Mouse (Mus musculus) kidney, postnatal 0 days (tissue): ENCODE data around the gene Csmd2. TPM values are rescaled to one million over a fixed set of nuclear protein-coding genes. Genes with fewer than 3 reads are reported as not detected.

Experiments used
- ATAC-seq: fragments of 200-750 bp; cut with Nextera tagmentation; replicated peaks from 2 replicates; pipeline ENCODE4 v1.8.0; 2017; ENCODE audit warnings: low read depth, moderate number of reproducible peaks, moderate TSS enrichment, moderate library complexity; ENCODE audit not compliant: low FRiP score
- DNase-seq: peaks from one replicate; pipeline ENCODE4 v3.0.0-alpha.2; 2016; ENCODE audit warnings: low spot score
- H3K27ac ChIP-seq: fragments of 300-500 bp; sonication (generic); 2 replicates; pipeline ENCODE4 v1.5.1; 2014; ENCODE audit warnings: mild to moderate bottlenecking
- H3K27me3 ChIP-seq: fragments of 300-500 bp; sonication (generic); 2 replicates; pipeline ENCODE4 v1.6.1; 2014; ENCODE audit warnings: low read length, mixed read lengths; ENCODE audit not compliant: insufficient read depth
- H3K36me3 ChIP-seq: fragments of 300-500 bp; sonication (generic); 2 replicates; pipeline ENCODE4 v1.6.1; 2014; ENCODE audit warnings: low read length, mixed read lengths; ENCODE audit not compliant: insufficient read depth
- H3K4me1 ChIP-seq: fragments of 300-500 bp; sonication (generic); replicated peaks from 2 replicates; pipeline ENCODE4 v1.6.1; 2014; ENCODE audit warnings: antibody characterized with exemption, low read length, mixed read lengths; ENCODE audit not compliant: insufficient read depth
- H3K4me2 ChIP-seq: fragments of 300-500 bp; sonication (generic); 2 replicates; pipeline ENCODE4 v1.6.1; 2014; ENCODE audit warnings: mild to moderate bottlenecking, low read length, moderate library complexity, mixed read lengths
- H3K4me3 ChIP-seq: fragments of 300-500 bp; sonication (generic); replicated peaks from 2 replicates; pipeline ENCODE4 v1.5.1; 2014; ENCODE audit warnings: low read depth, low read length
- H3K9ac ChIP-seq: fragments of 300-500 bp; sonication (generic); 2 replicates; pipeline ENCODE4 v1.6.1; 2014; ENCODE audit warnings: low read depth, low read length
- H3K9me3 ChIP-seq: fragments of 300-500 bp; sonication (generic); replicated peaks from 2 replicates; pipeline ENCODE4 v1.6.1; 2016; ENCODE audit warnings: low read length, inconsistent platforms, mixed read lengths
- CTCF ChIP-seq: IDR thresholded peaks from 2 replicates; pipeline ENCODE4 v1.5.1; 2016; ENCODE audit warnings: antibody characterized with exemption, low read depth, mild to moderate bottlenecking, moderate library complexity
- WGBS: fragments of 180-500 bp; shearing (Covaris S2); extraction: QIAGEN DNeasy Blood & Tissue Kit; methylation state at CpG from one replicate; pipeline ENCODE4 v1.1.7; 2014; 5-methylcytosine and 5-hydroxymethylcytosine counted together
- polyA plus RNA-seq: library from polyadenylated mRNA; unstranded; fragments of >200 nt; fragmentation: Nextera tagmentation; extraction: Ambion mirVana; gene quantifications from 2 replicates; pipeline ENCODE4 v1.2.1, GENCODE M21; 2015

The Csmd2 gene
- polyA plus RNA-seq, 1 experiment from 2014 or later = 0.05 TPM

DNA sequence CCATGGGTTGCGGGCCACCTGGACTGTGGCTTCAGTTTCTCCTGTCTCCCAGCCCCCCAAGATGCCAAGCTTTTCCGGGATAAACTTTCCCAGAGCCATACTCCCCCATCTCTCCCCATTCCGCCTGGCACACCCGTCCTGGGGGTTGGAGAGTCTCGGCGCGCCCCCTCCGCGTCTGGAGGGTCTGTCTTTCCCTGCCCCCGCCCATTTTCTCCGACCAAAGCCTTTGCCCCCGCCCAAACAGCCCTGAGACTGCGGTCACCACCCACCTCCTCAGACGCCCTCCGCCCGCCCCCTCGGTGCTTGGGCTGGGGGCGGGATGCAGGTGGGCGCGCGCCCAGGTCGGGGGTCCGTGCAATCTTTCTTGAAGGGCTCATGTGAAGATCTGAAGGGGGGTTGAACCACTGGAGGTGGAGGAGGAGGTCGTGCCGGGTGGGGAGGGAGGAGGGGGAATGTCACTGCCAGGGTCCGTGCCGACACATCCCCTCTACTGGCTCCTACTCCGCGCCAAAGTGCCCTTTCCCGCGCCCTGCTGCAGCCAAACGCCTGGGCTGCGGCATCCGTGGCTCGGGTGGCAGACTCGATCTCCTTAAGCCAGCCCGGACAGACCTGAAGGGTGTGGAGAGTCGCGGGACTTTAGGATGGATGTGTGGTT is 996 bp downstream of the Csmd2 start:
- Histone ChIP-seq H3K4me2 (peak overlapping the region; percentile 56; the same call in 1 of the 2 replicates), H3K4me1 (no peaks in the 10 kb centered on the region), H3K9me3 (no peaks in the 10 kb centered on the region), H3K27me3 (peaks cover 59% of the 10 kb centered on the region), H3K9ac (no peak overlapping the region), H3K36me3 (no peaks in the 10 kb centered on the region), H3K27ac (no peak overlapping the region), H3K4me3 (peak overlapping the region; percentile 29)
- ATAC-seq = no peak
- DNase-seq = no peak
- TF ChIP-seq CTCF = no peak
- WGBS = 2% methylated on average over 39 of the region's 39 CpGs

DNA sequence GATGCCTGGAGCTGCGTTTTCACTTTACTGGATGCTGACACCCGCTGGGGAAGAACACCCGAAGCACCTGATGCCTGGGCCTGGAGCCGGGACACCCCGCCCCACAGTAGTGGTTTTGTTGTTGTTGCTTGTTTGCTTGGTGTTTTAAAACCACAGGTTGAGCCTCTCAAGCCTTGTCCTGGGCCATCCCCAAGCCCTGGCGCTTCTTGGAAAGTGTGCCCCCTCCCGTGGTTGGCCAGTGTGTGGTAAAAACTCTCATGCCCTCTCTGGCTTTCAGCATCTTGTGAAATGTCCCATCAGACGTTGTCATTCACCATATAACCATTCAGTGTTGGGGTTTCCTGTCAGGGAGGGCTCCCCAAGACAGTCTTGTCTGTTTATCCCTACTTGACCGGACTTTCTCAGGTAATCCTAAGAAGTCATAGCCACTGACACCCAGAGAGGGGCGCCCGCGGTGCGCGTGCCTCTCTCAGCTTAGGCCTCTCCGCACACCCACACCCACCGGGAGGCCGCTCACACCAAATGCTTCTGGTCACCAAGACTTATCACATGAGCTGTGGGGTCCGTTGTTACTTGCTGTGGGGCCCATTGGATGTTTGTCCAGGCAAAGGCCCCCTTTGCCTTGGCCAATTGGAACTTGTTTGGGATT is 1.8 kb downstream of the Csmd2 start:
- H3K36me3 ChIP-seq = no peaks in the 10 kb centered on the region
- DNase-seq (peak; percentile 15), ATAC-seq (no peak)
- H3K4me3 ChIP-seq = no peak overlapping the region
- H3K9ac ChIP-seq = no peak overlapping the region
- no peak overlapping the region for H3K27ac ChIP-seq
- no peaks in the 10 kb centered on the region for H3K9me3 ChIP-seq
- peaks cover 59% of the 10 kb centered on the region for H3K27me3 ChIP-seq
- 10% methylated on average over 18 of the region's 18 CpGs for WGBS
- peak; percentile 29; the same call in 1 of the 2 replicates for TF ChIP-seq CTCF
- no peak overlapping the region for H3K4me2 ChIP-seq
- no peaks in the 10 kb centered on the region for H3K4me1 ChIP-seq

DNA sequence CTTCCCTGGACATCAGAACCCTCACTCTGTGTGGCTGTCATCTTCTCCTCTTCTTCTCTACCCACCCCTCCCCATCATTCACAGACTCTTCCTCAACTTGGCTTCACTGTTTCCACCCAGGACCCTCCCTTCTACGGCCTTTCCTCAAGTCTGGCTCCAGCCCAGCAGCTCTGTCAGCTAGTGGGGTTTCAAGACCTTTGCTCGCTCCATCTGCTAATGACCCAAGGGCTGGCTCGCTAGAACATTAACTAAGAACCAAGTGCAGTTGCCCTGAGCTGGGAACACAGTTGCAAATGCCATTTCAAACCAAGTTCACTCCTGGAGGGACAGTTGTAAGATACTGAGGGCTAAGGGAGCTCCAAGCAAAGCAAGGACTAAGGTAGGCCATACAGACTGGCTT is 11.6 kb downstream of the Csmd2 start:
- 72% methylated on average over 3 of the region's 3 CpGs for WGBS
- TF ChIP-seq CTCF = no peak

DNA sequence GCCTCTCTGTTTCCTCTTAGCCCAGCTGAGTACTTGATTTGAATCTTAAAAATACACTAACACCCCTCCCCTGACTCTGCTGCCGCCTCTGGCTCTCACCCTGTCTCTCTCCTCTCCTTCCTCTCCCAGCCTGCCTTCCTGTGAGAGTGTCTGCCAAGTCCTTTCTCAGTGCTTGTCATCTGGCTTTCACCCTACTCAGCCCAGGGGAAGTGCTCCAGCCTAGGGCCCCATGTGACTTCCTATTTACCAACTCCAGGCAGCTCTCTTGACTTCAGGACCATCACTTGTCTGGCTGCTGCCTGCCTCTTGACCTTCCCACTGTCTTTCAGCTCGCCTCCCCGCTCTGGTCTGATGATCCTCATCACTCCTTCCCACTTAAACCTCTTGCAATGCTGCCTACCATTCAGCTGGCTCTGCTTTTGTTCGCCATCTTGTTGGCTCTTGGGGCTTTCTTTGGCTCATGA is 15.0 kb downstream of the Csmd2 start:
- TF ChIP-seq CTCF = no peak
- Histone ChIP-seq H3K27ac (no peak overlapping the region), H3K36me3 (no peaks in the 10 kb centered on the region), H3K4me1 (no peaks in the 10 kb centered on the region), H3K9ac (no peak overlapping the region), H3K27me3 (no peaks in the 10 kb centered on the region), H3K4me2 (no peak overlapping the region), H3K9me3 (no peaks in the 10 kb centered on the region), H3K4me3 (no peak overlapping the region)
- ATAC-seq (no peak), DNase-seq (no peak)
- 52% methylated on average over 4 of the region's 4 CpGs for WGBS

More for the DNA sequence above, 11.6 kb downstream of the Csmd2 start:
- no peaks in the 10 kb centered on the region for H3K27me3 ChIP-seq
- H3K4me1 ChIP-seq = no peaks in the 10 kb centered on the region
- no peak overlapping the region for H3K4me3 ChIP-seq
- no peak overlapping the region for H3K9ac ChIP-seq
- no peak for ATAC-seq
- no peaks in the 10 kb centered on the region for H3K9me3 ChIP-seq
- H3K27ac ChIP-seq = no peak overlapping the region
- no peaks in the 10 kb centered on the region for H3K36me3 ChIP-seq
- no peak for DNase-seq
- H3K4me2 ChIP-seq = no peak overlapping the region

DNA sequence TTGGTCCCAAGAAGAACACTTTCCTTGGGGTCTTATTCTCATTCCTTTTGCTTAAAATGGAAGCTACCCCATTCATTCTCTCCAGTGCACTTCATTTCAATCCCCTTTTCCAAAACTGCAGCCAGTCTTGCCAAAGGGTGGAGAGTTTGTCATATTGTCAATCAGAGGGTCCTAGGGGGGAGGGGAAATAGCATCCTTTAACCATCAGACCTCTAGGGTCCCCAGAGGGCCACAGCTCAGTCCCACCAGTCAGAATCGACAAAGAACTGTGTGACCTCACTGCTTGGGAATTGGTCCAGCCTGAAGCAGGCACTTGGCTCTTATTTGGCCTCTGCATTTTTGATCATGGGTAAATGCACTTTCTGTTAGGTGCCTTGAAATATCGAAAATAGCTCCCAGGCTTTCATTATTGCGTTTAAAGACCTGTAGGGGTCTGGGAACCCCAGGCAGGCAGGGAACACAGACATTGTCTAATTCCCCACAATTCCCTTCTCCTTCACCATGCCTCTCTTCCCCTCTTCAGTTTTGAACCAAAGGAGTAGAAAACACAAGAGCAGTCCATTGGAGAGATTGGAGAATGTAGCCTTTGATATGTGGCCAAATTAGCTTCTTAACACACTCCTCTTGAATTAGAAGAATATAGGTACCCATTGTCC is 17.3 kb downstream of the Csmd2 start:
- WGBS = 66% methylated on average over 3 of the region's 3 CpGs
- no peak overlapping the region for H3K4me3 ChIP-seq
- ATAC-seq (no peak), DNase-seq (no peak)
- H3K4me2 ChIP-seq = no peak overlapping the region
- H3K9me3 ChIP-seq = no peaks in the 10 kb centered on the region
- H3K9ac ChIP-seq = no peak overlapping the region
- no peaks in the 10 kb centered on the region for H3K4me1 ChIP-seq
- no peaks in the 10 kb centered on the region for H3K27me3 ChIP-seq
- no peak for TF ChIP-seq CTCF
- H3K27ac ChIP-seq = no peak overlapping the region
- no peaks in the 10 kb centered on the region for H3K36me3 ChIP-seq

DNA sequence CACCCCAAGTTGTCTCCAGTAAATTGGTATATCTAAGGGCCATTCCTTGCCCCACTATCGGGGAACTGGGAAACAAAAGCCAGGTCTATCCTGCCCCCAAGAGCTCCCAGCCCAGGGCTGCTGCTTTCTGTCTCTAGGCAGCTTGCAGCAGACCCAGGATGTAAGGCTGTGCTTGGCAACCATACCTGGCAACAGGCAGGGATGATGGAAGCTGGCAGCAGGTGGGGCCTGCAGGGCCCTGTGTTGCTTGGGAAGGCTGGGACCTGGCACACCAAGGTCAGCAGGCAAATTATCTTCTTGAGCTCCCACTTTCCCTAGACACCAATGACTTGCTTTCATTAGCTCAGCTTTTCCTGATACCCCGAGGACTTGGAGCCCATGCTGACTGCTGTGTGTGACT is 31.8 kb downstream of the Csmd2 start:
- H3K4me2 ChIP-seq = no peak overlapping the region
- no peak overlapping the region for H3K27ac ChIP-seq
- no peak for TF ChIP-seq CTCF
- 73% methylated on average over 2 of the region's 2 CpGs for WGBS
- no peaks in the 10 kb centered on the region for H3K36me3 ChIP-seq
- H3K9ac ChIP-seq = no peak overlapping the region
- no peaks in the 10 kb centered on the region for H3K9me3 ChIP-seq
- H3K4me3 ChIP-seq = no peak overlapping the region
- no peak for DNase-seq
- ATAC-seq = no peak
- H3K4me1 ChIP-seq = no peaks in the 10 kb centered on the region
- no peaks in the 10 kb centered on the region for H3K27me3 ChIP-seq
